In the genomic region with DNA sequence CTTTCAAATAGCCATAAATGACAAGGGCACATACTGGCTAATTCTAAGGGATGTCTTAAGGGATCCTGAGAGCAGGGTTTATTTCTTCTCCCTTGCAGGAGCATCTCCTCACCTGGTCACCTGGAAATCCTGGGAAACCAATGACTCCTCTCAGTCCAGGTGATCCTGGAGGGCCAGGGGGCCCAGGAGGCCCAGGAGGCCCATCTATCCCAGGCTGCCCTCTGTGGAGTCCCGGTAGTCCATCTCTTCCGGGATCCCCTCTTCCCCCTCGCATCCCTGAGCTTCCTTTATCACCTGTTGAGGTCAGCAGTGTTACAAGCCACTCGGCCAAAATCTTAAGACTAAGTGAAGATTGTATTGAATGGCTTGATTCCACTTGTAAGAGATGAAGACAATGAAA, we compare ENCODE assay signal across 19 mouse cellular contexts.
DNase-seq lines count a peak whose midpoint lies in the region; ATAC-seq and TF ChIP-seq lines count a peak whose summit lies in the region.
"Had no signal": no experiment of that assay in that cellular context is flagged by ENCODE, and none has a peak within 500 bp of the region (broad histone marks: within the 10 kb centered on the region; RNA-seq: fewer than 3 reads in every experiment).

No protein-coding gene starts in this region.

- no peak for TF ChIP-seq EP300 in heart, adult 2 months (IDR thresholded peaks at IDR 0.05; ENCODE audit: insufficient read depth, low read depth, low read length)

- H3K79me2 ChIP-seq in heart, adult 2 months (replicated peaks; ENCODE audit: control insufficient read depth, insufficient read depth, low read length) = no peaks in the 10 kb centered on the region

- H3K9me3 ChIP-seq in heart, embryonic 10.5 days = no peaks in the 10 kb centered on the region
- no peaks in the 10 kb centered on the region for H3K9me3 ChIP-seq in midbrain, embryonic 11.5 days (ENCODE audit: control insufficient read depth, low read length)
- H3K9me3 ChIP-seq in midbrain, embryonic 10.5 days (replicated peaks) = no peaks in the 10 kb centered on the region
- H3K9me3 ChIP-seq: G1E had no signal

- H3K27me3 ChIP-seq in heart, embryonic 10.5 days (ENCODE audit: insufficient read depth, poor library complexity, severe bottlenecking) = no peaks in the 10 kb centered on the region
- H3K27me3 ChIP-seq in heart, adult 2 months (ENCODE audit: control insufficient read depth, insufficient read depth, low read length) = no peaks in the 10 kb centered on the region
- no peaks in the 10 kb centered on the region for H3K27me3 ChIP-seq in midbrain, embryonic 11.5 days (ENCODE audit: control insufficient read depth, insufficient read depth, low read length)
- no peaks in the 10 kb centered on the region for H3K27me3 ChIP-seq in midbrain, embryonic 10.5 days (ENCODE audit: low read depth, poor library complexity, severe bottlenecking)
- H3K27me3 ChIP-seq: CH12.LX, Patski had no signal

- DNase-seq in heart, embryonic 10.5 days (ENCODE audit: low spot score) = peak; percentile 61
- DNase-seq in heart, adult 2 months = no peak
- peak; percentile 76 for DNase-seq in midbrain, embryonic 11.5 days (ENCODE audit: low spot score, missing footprints)
- no peak for DNase-seq in midbrain, embryonic 10.5 days (ENCODE audit: low spot score)
- DNase-seq: adrenal gland, adult 2 months; adrenal gland, adult 8-10 months; adrenal gland, postnatal 10 days; adrenal gland, postnatal 14 days; adrenal gland, postnatal 25 days; adrenal gland, postnatal 36 days; B cell, adult 2 months; cerebellum, adult 11 months; cerebellum, adult 11-12 months; cerebellum, adult 18-20 months had no signal

- 72% methylated on average over 4 of the region's 4 CpGs for WGBS in heart, embryonic 10.5 days
- WGBS in heart, adult 2 months = 78% methylated on average over 4 of the region's 4 CpGs
- 87% methylated on average over 4 of the region's 4 CpGs for WGBS in midbrain, embryonic 11.5 days
- WGBS in midbrain, embryonic 10.5 days = 88% methylated on average over 4 of the region's 4 CpGs

- H3K9ac ChIP-seq in heart, adult 2 months (ENCODE audit: low read depth, low read length) = no peak overlapping the region
- no peak overlapping the region for H3K9ac ChIP-seq in midbrain, embryonic 11.5 days (ENCODE audit: low read length)

- no peak overlapping the region for H3K4me2 ChIP-seq in midbrain, embryonic 11.5 days

- no peak overlapping the region for H3K27ac ChIP-seq in heart, embryonic 10.5 days
- no peak overlapping the region for H3K27ac ChIP-seq in heart, adult 2 months
- no peak overlapping the region for H3K27ac ChIP-seq in midbrain, embryonic 11.5 days (ENCODE audit: low read depth, low read length)
- H3K27ac ChIP-seq in midbrain, embryonic 10.5 days (replicated peaks) = no peak overlapping the region

- intact Hi-C loops in heart, adult 2 months (cut with DNase I) = no loop called here

- no peak for TF ChIP-seq POLR2A in heart, adult 2 months (IDR thresholded peaks at IDR 0.05; ENCODE audit: insufficient read depth, low read depth, low read length)

- H3K4me3 ChIP-seq in heart, embryonic 10.5 days = no peak overlapping the region
- no peak overlapping the region for H3K4me3 ChIP-seq in heart, adult 2 months
- no peak overlapping the region for H3K4me3 ChIP-seq in midbrain, embryonic 11.5 days (ENCODE audit: low read depth, low read length)
- no peak overlapping the region for H3K4me3 ChIP-seq in midbrain, embryonic 10.5 days

- no peaks in the 10 kb centered on the region for H3K36me3 ChIP-seq in heart, embryonic 10.5 days
- H3K36me3 ChIP-seq in heart, adult 2 months (ENCODE audit: control insufficient read depth, insufficient read depth, low read length) = no peaks in the 10 kb centered on the region
- H3K36me3 ChIP-seq in midbrain, embryonic 11.5 days (ENCODE audit: control insufficient read depth, insufficient read depth, low read length) = no peaks in the 10 kb centered on the region
- no peaks in the 10 kb centered on the region for H3K36me3 ChIP-seq in midbrain, embryonic 10.5 days
- H3K36me3 ChIP-seq: G1E had no signal

- no peak for ATAC-seq in midbrain, embryonic 11.5 days (ENCODE audit: low FRiP score)
- ATAC-seq: activated CD4-positive, CD25-positive, alpha-beta regulatory T cell, adult 4 months; CD4-positive, CD25-positive, alpha-beta regulatory T cell, adult 4 months; Patski had no signal

- no peak for TF ChIP-seq CTCF in heart, adult 2 months (IDR thresholded peaks at IDR 0.05)

- H3K4me1 ChIP-seq in heart, embryonic 10.5 days = no peaks in the 10 kb centered on the region
- no peaks in the 10 kb centered on the region for H3K4me1 ChIP-seq in heart, adult 2 months (ENCODE audit: control insufficient read depth, insufficient read depth, low read length)
- H3K4me1 ChIP-seq in midbrain, embryonic 11.5 days (ENCODE audit: control insufficient read depth, insufficient read depth, low read length) = no peaks in the 10 kb centered on the region
- no peaks in the 10 kb centered on the region for H3K4me1 ChIP-seq in midbrain, embryonic 10.5 days

Comparison
In these comparisons a context has a peak if more than half of its experiments do, and no peak if none do; other contexts are left out.
1. DNase-seq: peak in heart, embryonic 10.5 days (single experiment) and midbrain, embryonic 11.5 days (single experiment); none in heart, adult 2 months (0 of 2) and midbrain, embryonic 10.5 days (single experiment).